In the genomic region with DNA sequence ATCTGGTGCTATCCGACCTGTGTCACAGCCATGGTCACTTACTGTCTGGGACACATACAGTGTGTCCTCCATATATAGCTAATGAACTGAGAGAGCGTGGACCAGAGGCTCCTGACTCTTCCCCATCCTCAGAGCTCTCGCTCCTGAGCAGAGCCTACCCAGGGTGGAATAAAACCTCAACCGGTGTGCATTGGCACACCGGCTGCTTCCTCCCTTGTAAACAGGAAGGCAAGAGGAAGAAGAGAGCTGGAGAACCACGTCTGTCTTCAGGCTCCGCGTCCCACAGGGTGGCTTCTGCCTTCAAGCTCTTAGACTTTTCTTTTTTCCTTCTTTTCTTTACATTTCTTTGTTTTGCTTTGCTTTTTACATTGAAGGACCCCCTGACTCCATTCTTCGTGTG, we compare ENCODE assay signal across 28 mouse cellular contexts. TPM values are rescaled to one million over a fixed set of nuclear protein-coding genes. Genes with fewer than 3 reads are reported as not detected.
"Had no signal": no experiment of that assay in that cellular context is flagged by ENCODE, and none has a peak within 500 bp of the region (broad histone marks: within the 10 kb centered on the region; RNA-seq: fewer than 3 reads in every experiment).

No protein-coding gene starts in this region.

- DNase-seq: kidney, adult 11 months; kidney, adult 8-10 months; kidney, postnatal 10 days; kidney, postnatal 36 days; left cerebral cortex, postnatal 4 days; lung, embryonic 14.5 days; right cerebral cortex, postnatal 25 days; spleen, adult 18-20 months had no signal

- H3K9ac ChIP-seq: intestine, embryonic 15.5 days; kidney, embryonic 15.5 days; limb, embryonic 12.5 days; limb, embryonic 15.5 days; liver, embryonic 14.5 days; lung, embryonic 14.5 days; midbrain, embryonic 13.5 days; stomach, embryonic 15.5 days had no signal

- H3K36me3 ChIP-seq: intestine, embryonic 15.5 days; kidney, embryonic 15.5 days; limb, embryonic 12.5 days; limb, embryonic 15.5 days; midbrain, embryonic 10.5 days; midbrain, embryonic 13.5 days; stomach, embryonic 15.5 days had no signal

- H3K27ac ChIP-seq: intestine, embryonic 15.5 days; kidney, embryonic 15.5 days; limb, embryonic 12.5 days; limb, embryonic 15.5 days; liver, embryonic 14.5 days; macrophage; midbrain, embryonic 10.5 days; midbrain, embryonic 13.5 days; stomach, embryonic 15.5 days had no signal

- H3K4me1 ChIP-seq: intestine, embryonic 15.5 days; limb, embryonic 12.5 days had no signal

- H3K27me3 ChIP-seq: intestine, embryonic 15.5 days; kidney, embryonic 15.5 days; limb, embryonic 12.5 days; limb, embryonic 15.5 days; midbrain, embryonic 13.5 days; stomach, embryonic 15.5 days had no signal

- ATAC-seq: intestine, embryonic 15.5 days; lung, postnatal 0 days; midbrain, embryonic 13.5 days; midbrain, embryonic 16.5 days had no signal

- H3K4me2 ChIP-seq: intestine, embryonic 15.5 days; kidney, embryonic 15.5 days; limb, embryonic 12.5 days; limb, embryonic 15.5 days; lung, embryonic 14.5 days; midbrain, embryonic 13.5 days; stomach, embryonic 15.5 days had no signal

- H3K9me3 ChIP-seq: intestine, embryonic 15.5 days; kidney, embryonic 15.5 days; limb, embryonic 12.5 days; limb, embryonic 15.5 days; midbrain, embryonic 13.5 days; stomach, embryonic 15.5 days had no signal

- H3K4me3 ChIP-seq: intestine, embryonic 15.5 days; kidney, embryonic 15.5 days; limb, embryonic 12.5 days; limb, embryonic 15.5 days; megakaryocyte, embryonic 14.5 days; midbrain, embryonic 10.5 days; midbrain, embryonic 13.5 days; myocyte; stomach, embryonic 15.5 days had no signal

RNA-seq across cellular contexts. Expression of a gene that starts 8.8 kb away (rescaled TPM):
- total RNA-seq: layer of hippocampus, postnatal 14 days; left cerebral cortex, postnatal 14 days; left cerebral cortex, postnatal 4 days had no signal
- polyA plus RNA-seq: limb, embryonic 12.5 days had no signal

RNA-seq across cellular contexts. Expression of a gene that starts 27.6 kb away (rescaled TPM):
- total RNA-seq: layer of hippocampus, adult 8-10 months; layer of hippocampus, postnatal 14 days; left cerebral cortex, adult 8-10 months; left cerebral cortex, postnatal 4 days; monocyte, adult 5-6 weeks had no signal
- polyA plus RNA-seq: midbrain, embryonic 16.5 days; neural tube, embryonic 11.5 days; neural tube, embryonic 14.5 days had no signal

RNA-seq across cellular contexts. Expression of a gene that starts 40.4 kb away (rescaled TPM):
- total RNA-seq: layer of hippocampus, adult 8-10 months; monocyte, adult 5-6 weeks had no signal
- polyA plus RNA-seq: kidney, embryonic 15.5 days; limb, embryonic 12.5 days; limb, embryonic 15.5 days; liver, embryonic 14.5 days; lung, embryonic 14.5 days; lung, postnatal 0 days; macrophage; midbrain, embryonic 13.5 days; midbrain, embryonic 16.5 days; neural tube, embryonic 11.5 days had no signal
